Mouse (Mus musculus) ES-E14 (cell line): Measurements from ENCODE around the gene Smpx. TPM values are rescaled to one million over a fixed set of nuclear protein-coding genes. Genes with fewer than 3 reads are reported as not detected.

Experiments
- DNase-seq: peaks from one replicate; pipeline ENCODE4 v3.0.0-alpha.2; 2013; ENCODE audit warnings: low read depth, low spot score
- H3K27ac ChIP-seq: 2 replicates; pipeline ENCODE4 v1.5.1; 2012; ENCODE audit warnings: low read depth, mild to moderate bottlenecking, low read length, moderate library complexity, mixed read lengths; ENCODE audit not compliant: poor library complexity, insufficient read depth, severe bottlenecking
- H3K36me3 ChIP-seq: 2 replicates; pipeline ENCODE4 v1.6.1; 2012; ENCODE audit warnings: mild to moderate bottlenecking, low read length, moderate library complexity, mixed read lengths; ENCODE audit not compliant: control insufficient read depth, poor library complexity, insufficient read depth, severe bottlenecking
- H3K4me1 ChIP-seq, 2 experiments: fragments of 150-350 bp in 1 of 2; sonication (generic) in 1 of 2; 2 replicates each; pipeline ENCODE4 v1.6.1; 2012; ENCODE audit warnings: low read length in 2 of 2, mild to moderate bottlenecking in 1 of 2, mixed read lengths in 1 of 2; ENCODE audit not compliant: control insufficient read depth in 2 of 2, insufficient read depth in 2 of 2, poor library complexity in 1 of 2
- H3K4me3 ChIP-seq, 2 experiments: fragments of 150-350 bp in 1 of 2; sonication (generic) in 1 of 2; 2 replicates each; pipeline ENCODE4 v1.5.1; 2012; ENCODE audit warnings: low read length in 2 of 2, low read depth in 1 of 2, mild to moderate bottlenecking in 1 of 2, mixed read lengths in 1 of 2; ENCODE audit not compliant: insufficient read depth in 1 of 2, poor library complexity in 1 of 2, severe bottlenecking in 1 of 2
- H3K9ac ChIP-seq: 2 replicates; pipeline ENCODE4 v1.6.1; 2012; ENCODE audit warnings: low read depth, mild to moderate bottlenecking, low read length, mixed read lengths; ENCODE audit not compliant: poor library complexity, insufficient read depth, severe bottlenecking
- H3K9me3 ChIP-seq: fragments of 150-350 bp; sonication (generic); 2 replicates; pipeline ENCODE4 v1.6.1; 2012; ENCODE audit warnings: low read depth, mild to moderate bottlenecking, low read length; ENCODE audit not compliant: control insufficient read depth, insufficient read depth
- CHD2 ChIP-seq: IDR thresholded peaks from 2 replicates; pipeline ENCODE4 v1.6.1; 2014; ENCODE audit warnings: mild to moderate bottlenecking, low read depth, low read length, inconsistent platforms
- HCFC1 ChIP-seq: IDR thresholded peaks from 2 replicates; pipeline ENCODE4 v1.6.1; 2012; ENCODE audit warnings: low read length, inconsistent platforms, borderline replicate concordance; ENCODE audit not compliant: insufficient read depth
- MAFK ChIP-seq: IDR thresholded peaks from 2 replicates; pipeline ENCODE4 v1.6.1; 2014; ENCODE audit warnings: mild to moderate bottlenecking, low read depth, low read length, inconsistent platforms; ENCODE audit not compliant: insufficient read depth
- ZC3H11A ChIP-seq: IDR thresholded peaks from 2 replicates; pipeline ENCODE4 v1.6.1; 2012; ENCODE audit warnings: low read depth, mild to moderate bottlenecking, inconsistent platforms, low read length, borderline replicate concordance
- ZNF384 ChIP-seq: IDR thresholded peaks from 2 replicates; pipeline ENCODE4 v1.6.1; 2012; ENCODE audit warnings: low read depth, low read length, inconsistent platforms
- in situ Hi-C, 2 experiments: fragments of 600-800 bp; cut with MboI; formaldehyde crosslinking; loops; one replicate each; pipeline ENCODE4 v1.15.1; 2025; ENCODE audit warnings: low sequenced_read_pairs in 2 of 2, inconsistent platforms in 1 of 2; ENCODE audit not compliant: unreplicated experiment in 2 of 2
- total RNA-seq: library from RNA; depleted of rRNA; stranded (reverse); fragments of 300-350 nt; gene quantifications from 2 replicates; pipeline ENCODE4 v1.2.3, GENCODE M21; 2012

The Smpx gene
- total RNA-seq, 1 experiment = not detected

- Histone ChIP-seq H3K36me3 (no peaks in the 10 kb centered on the region), H3K9ac (no peak overlapping the region), H3K27ac (no peak overlapping the region), H3K9me3 (no peaks in the 10 kb centered on the region), H3K4me3 (no peak overlapping the region), H3K4me1 (no peaks in the 10 kb centered on the region)
- DNase-seq = no peak
- no peak for TF ChIP-seq ZC3H11A
- no peak for TF ChIP-seq CHD2
- no peak for TF ChIP-seq MAFK
- TF ChIP-seq ZNF384 = no peak
- TF ChIP-seq HCFC1 = no peak
- in situ Hi-C loops = loop anchor here in 1 of 2 experiments (25.0 kb wide), 1 partner anchor 338 kb away; no protein-coding TSS in a partner anchor
These were observed 23.9 kb upstream of the Smpx start for GRCm38 (mm10) chrX:157674667-157675350.

- H3K4me1 ChIP-seq = no peaks in the 10 kb centered on the region
- no peaks in the 10 kb centered on the region for H3K9me3 ChIP-seq
- no peaks in the 10 kb centered on the region for H3K36me3 ChIP-seq
- H3K27ac ChIP-seq = no peak overlapping the region
- no peak overlapping the region for H3K4me3 ChIP-seq
- TF ChIP-seq HCFC1 (no peak), MAFK (no peak), ZC3H11A (no peak), CHD2 (no peak), ZNF384 (no peak)
- in situ Hi-C loops = no loop called here
- no peak for DNase-seq
- no peak overlapping the region for H3K9ac ChIP-seq
These were observed 7.5 kb upstream of the Smpx start for GRCm38 (mm10) chrX:157691186-157691585.

GRCm38 (mm10) chrX:157697591-157698135 is 1.0 kb upstream of the Smpx start:
- no peak for DNase-seq
- in situ Hi-C loops = no loop called here

GRCm38 (mm10) chrX:157707236-157707635 is 8.5 kb downstream of the Smpx start:
- Histone ChIP-seq H3K36me3 (no peaks in the 10 kb centered on the region), H3K4me3 (no peak overlapping the region), H3K9me3 (no peaks in the 10 kb centered on the region), H3K4me1 (no peaks in the 10 kb centered on the region), H3K9ac (no peak overlapping the region), H3K27ac (no peak overlapping the region)
- no peak for TF ChIP-seq ZNF384
- no peak for TF ChIP-seq MAFK
- TF ChIP-seq ZC3H11A = no peak
- TF ChIP-seq CHD2 = no peak
- DNase-seq = no peak
- in situ Hi-C loops = no loop called here

More at GRCm38 (mm10) chrX:157697591-157698135, 1.0 kb upstream of the Smpx start:
- H3K9ac ChIP-seq = no peak overlapping the region
- TF ChIP-seq HCFC1 (no peak), ZNF384 (no peak), MAFK (no peak), ZC3H11A (no peak)
- H3K4me3 ChIP-seq = no peak overlapping the region
- H3K4me1 ChIP-seq = no peaks in the 10 kb centered on the region
- H3K36me3 ChIP-seq = no peaks in the 10 kb centered on the region
- no peak overlapping the region for H3K27ac ChIP-seq
- no peaks in the 10 kb centered on the region for H3K9me3 ChIP-seq
